Mouse (Mus musculus) brown adipose tissue, adult 24 weeks (tissue): Measurements from ENCODE around the gene Syt2. TPM values are rescaled to one million over a fixed set of nuclear protein-coding genes. Genes with fewer than 3 reads are reported as not detected.

ENCODE experiments used
- H3K27ac ChIP-seq: fragments of 200-500 bp; replicated peaks from 2 replicates; pipeline ENCODE4 v1.5.1; 2012; ENCODE audit warnings: low read depth, mild to moderate bottlenecking, low read length
- H3K4me1 ChIP-seq: fragments of 200-500 bp; 2 replicates; pipeline ENCODE4 v1.6.1; 2012; ENCODE audit warnings: low read length, mixed read lengths; ENCODE audit not compliant: control insufficient read depth, insufficient read depth, insufficient read length
- H3K4me3 ChIP-seq: fragments of 200-500 bp; 2 replicates; pipeline ENCODE4 v1.5.1; 2012; ENCODE audit warnings: low read depth, mild to moderate bottlenecking, low read length, moderate library complexity; ENCODE audit not compliant: insufficient read depth
- polyA plus RNA-seq: library from polyadenylated mRNA; stranded (reverse); fragments of >200 nt; gene quantifications from 2 replicates; pipeline ENCODE4 v1.2.4, GENCODE M21; 2012; ENCODE audit not compliant: missing spikeins, insufficient read depth, insufficient read length

The Syt2 gene
- polyA plus RNA-seq, 1 experiment: not detected

DNA sequence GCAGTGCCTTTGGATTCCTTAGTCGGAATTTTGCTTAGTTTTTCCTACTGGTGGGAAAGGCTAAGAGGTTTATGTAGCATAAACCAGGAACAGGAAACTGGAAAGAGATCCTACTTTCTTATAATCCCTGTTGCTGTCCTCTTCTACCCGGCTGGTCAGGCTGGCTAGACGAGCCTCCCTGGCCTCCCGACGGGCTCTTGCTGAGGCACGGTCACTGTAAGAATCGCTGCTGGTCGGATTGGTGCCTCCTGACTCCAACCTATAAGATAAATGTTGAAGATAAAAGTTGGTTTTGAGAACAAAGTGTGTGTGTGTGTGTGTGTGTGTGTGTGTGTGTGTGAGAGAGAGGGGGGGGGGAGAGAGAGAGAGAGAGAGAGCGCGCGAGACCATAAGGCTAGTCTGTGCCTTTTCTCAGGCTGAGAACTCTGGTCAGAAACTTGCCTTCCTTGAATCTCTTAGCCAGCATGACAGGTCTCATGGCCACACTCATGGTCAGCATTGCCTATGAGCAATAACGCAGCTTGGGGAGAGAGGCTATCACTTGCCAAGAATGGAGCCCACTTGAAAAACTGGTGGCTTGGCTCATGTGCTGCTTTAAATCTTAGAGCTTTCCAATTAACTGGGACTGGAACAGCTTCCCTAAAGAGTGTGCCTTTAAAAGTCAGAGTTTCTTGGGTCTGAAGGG lies 130.9 kb downstream of the Syt2 start:
- H3K4me3 ChIP-seq: no peak overlapping the region
- peaks cover 7% of the 10 kb centered on the region for H3K4me1 ChIP-seq
- no peak overlapping the region for H3K27ac ChIP-seq

DNA sequence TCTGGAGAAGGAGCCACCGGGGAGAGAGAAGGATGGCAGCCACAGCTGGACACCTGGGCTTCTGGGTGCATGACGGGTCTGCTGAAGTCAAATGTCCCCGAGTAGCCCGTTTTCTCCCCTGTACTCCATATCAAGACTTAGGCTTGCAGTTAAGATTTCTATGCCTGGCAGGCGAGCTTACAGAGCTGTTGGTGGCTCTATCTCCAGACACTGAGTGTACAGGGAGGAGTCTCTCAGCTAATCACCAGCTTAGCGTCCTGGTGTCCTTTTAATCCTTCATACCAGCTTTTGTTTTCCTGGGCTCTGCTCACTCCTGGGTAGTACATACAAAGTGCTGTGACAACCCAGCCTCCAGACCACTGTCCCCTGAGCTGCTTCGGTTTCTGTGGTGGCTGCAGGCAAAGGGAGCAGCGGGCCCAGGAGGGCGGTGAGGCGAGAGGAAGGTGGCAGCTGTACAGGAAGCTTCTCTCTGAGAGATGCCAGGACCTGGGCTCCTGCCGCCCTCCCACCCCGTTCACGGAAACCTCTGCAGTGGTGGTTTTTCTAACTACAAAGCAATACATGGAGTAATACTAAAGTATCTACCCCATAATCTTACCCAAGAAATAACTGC lies 131.6 kb downstream of the Syt2 start:
- Histone ChIP-seq H3K4me3 (no peak overlapping the region), H3K27ac (no peak overlapping the region), H3K4me1 (peaks cover 6% of the 10 kb centered on the region)

DNA sequence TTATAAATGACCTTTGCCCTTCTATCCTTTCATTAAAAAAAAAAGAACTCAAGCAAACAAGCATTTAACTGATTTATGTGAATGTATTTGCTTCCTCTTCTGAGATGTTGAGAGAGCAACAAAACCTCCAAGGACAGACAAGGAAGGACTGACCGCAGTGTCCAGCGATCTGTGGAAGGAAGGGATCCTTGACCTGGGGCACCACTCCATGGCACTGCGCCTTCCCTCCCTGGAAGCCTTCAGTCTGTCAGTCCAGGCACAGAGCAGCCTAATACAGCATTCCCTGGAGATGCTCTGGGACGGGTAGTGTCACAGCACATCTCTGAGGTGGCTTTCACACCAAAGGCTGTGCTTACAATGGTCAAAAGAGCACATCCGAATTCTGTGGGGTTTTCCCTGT lies 136.3 kb downstream of the Syt2 start:
- Histone ChIP-seq H3K27ac (no peak overlapping the region), H3K4me3 (no peak overlapping the region), H3K4me1 (peaks cover 3% of the 10 kb centered on the region; the same call in 1 of the 2 replicates)

DNA sequence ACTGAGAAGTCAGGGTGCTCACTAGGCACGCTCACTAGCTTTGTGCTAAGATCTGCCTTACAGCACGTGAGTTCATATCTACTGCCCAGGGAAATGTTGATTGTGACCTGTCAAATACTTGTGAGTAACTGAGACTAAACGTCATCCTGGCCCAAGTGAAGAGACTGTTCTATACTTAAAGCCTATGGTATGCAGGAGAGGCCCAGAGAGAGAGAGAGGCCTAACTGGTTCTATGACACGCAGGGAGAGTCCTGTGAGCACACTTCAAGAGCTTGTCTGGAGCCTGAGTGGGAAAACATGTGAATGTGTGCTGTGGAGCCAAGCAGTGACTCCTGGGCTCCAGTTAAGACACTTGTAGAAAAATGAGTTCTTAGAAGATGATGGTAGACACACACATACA lies 137.5 kb downstream of the Syt2 start:
- H3K4me1 ChIP-seq: peaks cover 3% of the 10 kb centered on the region; the same call in 1 of the 2 replicates
- H3K27ac ChIP-seq: no peak overlapping the region
- H3K4me3 ChIP-seq: no peak overlapping the region

DNA sequence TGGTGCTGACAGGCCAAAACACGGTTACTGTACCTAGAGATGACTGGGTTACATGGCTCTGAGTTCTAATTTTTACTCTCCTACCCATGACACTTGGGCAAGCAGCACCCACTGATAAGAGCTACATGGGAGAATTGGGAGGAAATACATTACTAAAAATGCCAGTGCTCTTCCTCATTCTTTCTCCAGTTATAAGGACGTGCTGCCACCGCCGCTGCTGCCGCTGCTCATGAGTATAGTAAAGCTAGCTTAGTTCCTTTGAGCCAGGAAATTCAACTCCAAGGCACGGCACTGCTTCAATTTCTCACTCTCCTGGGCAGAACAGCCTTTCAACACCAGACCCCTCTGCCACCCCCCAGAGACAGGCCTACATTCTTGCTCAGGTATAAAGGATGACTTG lies 138.0 kb downstream of the Syt2 start:
- Histone ChIP-seq H3K4me1 (peaks cover 3% of the 10 kb centered on the region; the same call in 1 of the 2 replicates), H3K27ac (no peak overlapping the region), H3K4me3 (no peak overlapping the region)

DNA sequence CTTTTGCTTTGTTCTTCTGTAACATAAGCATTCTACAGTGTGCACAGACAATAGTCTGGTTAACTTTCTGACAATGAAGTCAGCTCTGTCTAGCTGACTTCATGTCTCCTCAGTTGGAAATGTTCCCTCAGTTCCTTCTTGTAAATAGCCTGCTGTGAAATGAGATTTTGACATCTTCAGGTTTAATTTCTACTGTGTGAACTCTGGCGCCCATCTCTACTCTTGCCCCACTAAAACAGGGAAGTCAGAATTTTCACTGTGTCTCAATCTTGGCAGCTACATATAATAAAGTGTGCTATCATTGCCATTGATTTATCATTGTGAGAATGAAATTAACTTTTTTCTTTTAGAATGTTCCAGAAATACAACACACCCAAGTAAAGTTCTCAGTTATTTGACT lies 138.4 kb downstream of the Syt2 start:
- Histone ChIP-seq H3K4me1 (peaks cover 3% of the 10 kb centered on the region; the same call in 1 of the 2 replicates), H3K27ac (no peak overlapping the region)

DNA sequence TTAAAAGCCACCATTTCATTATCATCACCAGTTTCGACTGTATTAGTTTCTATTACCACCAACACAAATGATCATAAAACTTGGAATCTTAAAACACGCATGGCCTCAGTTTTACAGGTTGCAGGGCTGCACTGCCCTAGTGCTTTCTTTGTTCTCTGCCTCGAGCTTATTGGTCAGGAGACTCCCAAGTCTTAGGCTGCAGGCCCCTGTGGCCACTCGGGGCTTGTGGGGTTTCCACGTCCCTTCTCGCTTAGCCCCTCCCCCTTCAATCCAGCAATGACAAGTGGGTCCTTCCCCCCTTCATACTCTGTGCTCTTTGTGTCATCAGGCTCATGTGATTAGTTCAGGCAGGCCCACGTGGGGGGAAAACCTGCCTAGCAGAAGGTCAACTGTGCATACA lies 141.6 kb downstream of the Syt2 start:
- H3K4me3 ChIP-seq: no peak overlapping the region
- no peak overlapping the region for H3K27ac ChIP-seq
- no peaks in the 10 kb centered on the region for H3K4me1 ChIP-seq

More for the DNA sequence above, 138.4 kb downstream of the Syt2 start:
- H3K4me3 ChIP-seq: no peak overlapping the region

DNA sequence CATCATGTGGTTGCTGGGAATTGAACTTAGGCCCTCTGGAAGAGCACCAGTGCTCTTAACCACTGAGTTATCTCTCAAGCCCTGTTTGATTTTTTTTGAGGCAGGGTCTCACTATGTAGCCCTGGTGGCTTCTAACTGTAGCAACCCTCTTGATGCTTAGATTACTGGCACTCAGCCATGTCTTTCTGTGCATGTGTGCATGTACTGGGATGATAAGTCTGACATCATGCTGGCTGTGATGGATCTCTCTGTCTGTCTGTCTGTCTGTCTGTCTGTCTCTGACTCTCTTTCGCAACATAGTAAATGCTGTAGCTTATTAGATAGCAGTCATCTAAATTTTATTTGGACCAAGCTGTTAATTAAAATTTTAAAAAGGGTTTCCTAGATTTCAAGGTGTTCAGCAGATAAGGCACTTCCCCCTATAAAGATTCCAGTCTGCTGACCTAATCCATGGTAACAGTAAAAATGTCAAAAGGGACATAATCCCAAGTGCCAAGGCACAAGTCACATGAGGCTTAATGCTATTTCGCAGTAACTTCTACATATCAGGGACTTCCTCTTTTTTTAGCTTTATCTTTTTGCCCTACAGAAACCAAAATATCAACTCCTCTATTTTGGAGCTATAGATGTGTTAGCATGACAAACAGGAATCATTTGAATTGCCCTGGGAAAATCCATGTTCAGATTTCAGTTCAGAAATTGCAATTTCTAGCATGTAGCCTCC lies 144.4 kb downstream of the Syt2 start:
- Histone ChIP-seq H3K4me1 (no peaks in the 10 kb centered on the region), H3K27ac (no peak overlapping the region), H3K4me3 (no peak overlapping the region)

DNA sequence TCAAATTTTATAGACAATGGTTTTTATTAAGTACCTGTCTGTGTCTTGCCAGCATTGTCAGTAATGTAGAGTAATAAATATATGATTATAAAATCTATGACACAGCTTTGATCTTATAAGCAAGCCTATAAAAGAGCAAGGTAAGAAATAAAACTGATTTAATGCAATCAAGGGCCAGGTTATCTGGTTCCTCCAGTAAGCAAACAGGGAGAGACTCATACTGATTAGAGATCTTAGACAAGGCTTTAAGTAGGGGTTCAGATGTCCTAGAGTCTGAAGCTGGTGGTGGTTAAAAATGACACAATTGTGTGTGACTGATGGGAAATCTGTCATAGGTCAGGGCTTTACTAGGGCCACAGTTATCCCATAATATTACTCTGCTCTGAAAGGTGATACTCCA lies 145.0 kb downstream of the Syt2 start:
- H3K27ac ChIP-seq: no peak overlapping the region
- H3K4me3 ChIP-seq: no peak overlapping the region
- no peaks in the 10 kb centered on the region for H3K4me1 ChIP-seq

DNA sequence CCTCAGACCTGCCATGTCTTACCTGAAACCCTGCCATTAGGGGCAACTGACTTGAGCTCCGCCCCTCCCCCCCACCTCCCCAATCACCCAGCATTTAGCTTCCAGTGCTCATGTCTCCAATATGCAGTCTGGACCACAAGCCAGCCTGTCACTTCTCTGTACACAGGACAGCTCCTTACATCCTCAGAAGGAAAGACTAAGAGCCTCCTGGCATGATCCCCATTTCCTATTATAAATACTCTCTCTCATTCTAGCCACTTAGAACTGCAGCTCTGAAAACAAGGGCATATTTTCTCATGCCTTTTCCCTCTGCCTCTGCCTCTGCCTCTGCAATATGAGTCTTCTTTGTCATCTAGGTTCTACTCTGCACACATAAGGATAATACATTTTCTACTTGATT lies 149.6 kb downstream of the Syt2 start:
- H3K27ac ChIP-seq: no peak overlapping the region
- H3K4me1 ChIP-seq: peaks cover 3% of the 10 kb centered on the region; the same call in 1 of the 2 replicates
- H3K4me3 ChIP-seq: no peak overlapping the region

DNA sequence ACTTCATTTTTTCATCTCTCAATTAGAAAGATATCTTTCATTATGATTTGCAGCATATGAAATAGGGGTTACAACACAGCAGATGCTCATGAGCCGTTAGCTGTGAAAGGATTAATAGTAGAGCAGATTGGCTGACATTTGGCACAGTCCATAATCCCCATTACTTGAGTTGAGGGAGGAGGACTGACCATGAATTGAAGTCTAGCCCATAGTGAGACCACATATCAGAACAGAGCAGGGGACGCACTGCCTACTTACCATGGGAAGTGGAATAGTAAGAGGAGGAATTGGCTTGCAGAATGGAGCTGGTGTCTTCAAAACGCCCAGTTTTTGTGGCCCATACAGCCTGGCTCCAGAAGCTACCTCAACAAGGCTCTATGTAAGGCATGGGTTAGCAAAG lies 150.1 kb downstream of the Syt2 start:
- Histone ChIP-seq H3K4me1 (peaks cover 5% of the 10 kb centered on the region; the same call in 1 of the 2 replicates), H3K4me3 (no peak overlapping the region), H3K27ac (no peak overlapping the region)

DNA sequence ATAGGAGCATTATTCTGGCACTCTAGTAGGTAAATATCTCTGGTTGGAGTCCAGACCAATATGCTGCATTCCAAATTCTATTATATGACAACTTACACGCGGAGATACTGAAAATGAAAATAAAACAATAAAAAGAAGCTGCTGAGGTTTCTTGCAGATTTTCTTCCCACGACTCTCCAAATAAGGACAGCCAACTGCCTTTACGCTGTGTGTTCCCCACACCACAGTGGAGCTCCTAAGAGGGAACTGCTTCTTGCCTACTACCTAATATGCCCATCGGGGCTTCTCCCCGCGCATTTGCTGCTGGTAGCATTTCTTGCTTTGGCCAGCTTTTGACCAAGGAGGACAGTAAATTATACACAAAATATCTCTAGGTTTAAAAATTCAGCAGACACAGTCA lies 155.3 kb downstream of the Syt2 start:
- Histone ChIP-seq H3K27ac (peak overlapping the region; percentile 31), H3K4me3 (peak overlapping the region; percentile 51), H3K4me1 (peaks cover 16% of the 10 kb centered on the region; the same call in 1 of the 2 replicates)

DNA sequence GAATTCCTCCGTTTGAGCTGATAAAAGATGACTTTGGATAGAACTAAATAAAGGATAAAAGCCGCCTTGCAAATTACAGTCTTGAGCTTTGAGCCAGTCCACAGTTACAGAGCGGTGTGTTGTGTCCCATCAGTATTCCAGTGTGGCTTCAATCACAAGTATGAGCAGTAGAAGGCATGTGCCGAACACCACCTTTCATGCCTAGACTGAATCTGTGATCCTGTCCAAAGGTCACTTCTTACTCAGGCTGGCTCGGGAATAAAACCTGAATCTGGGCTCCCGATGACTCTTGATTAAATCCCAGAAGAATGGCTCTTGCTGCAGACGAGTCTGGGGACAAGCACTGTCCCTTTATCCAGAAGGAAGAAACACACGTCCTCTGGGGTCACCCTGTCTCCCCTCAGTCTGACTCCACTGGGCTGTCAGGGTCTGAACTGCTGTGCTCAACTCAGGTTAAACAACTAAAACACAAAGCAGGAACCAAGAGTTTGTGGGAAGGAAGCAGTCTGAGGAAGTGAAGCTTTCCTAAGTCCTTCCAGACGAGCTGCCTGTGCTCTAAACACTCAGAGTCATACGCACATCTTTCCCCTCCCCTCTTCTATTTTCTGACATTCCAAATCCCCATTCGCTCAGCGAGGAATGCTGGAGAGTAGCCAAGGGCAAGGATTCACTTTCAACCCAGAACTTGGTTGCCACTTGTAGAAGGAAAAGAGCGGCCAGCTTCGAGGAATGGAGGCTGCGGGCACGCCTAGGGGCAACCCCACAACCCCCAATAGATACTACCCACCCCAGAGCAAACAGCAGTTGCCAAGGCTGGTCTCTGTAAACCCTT lies 157.0 kb downstream of the Syt2 start:
- Histone ChIP-seq H3K4me3 (peak overlapping the region; percentile 55), H3K27ac (peak overlapping the region; percentile 98), H3K4me1 (peaks cover 16% of the 10 kb centered on the region; the same call in 1 of the 2 replicates)

DNA sequence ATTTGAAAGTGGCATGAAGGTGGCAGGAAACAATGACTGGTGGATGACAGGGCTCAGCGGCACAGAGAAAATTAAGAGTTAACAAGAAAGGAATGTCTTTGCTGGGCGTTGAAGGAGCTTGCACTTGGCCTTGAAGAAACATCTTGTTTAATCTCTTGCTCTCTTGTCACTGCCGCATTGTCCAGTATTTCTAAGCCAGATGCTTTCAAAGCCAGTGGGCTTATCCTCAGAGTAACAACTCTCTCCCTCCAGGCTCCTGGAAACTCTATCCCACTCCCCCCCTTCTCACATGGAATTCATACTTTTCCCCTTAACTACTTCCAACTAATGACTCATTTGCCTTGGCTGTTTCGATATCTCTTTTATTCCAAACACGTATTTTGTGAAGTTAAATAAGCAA lies 157.9 kb downstream of the Syt2 start:
- H3K4me3 ChIP-seq: no peak overlapping the region
- H3K4me1 ChIP-seq: peaks cover 16% of the 10 kb centered on the region; the same call in 1 of the 2 replicates

DNA sequence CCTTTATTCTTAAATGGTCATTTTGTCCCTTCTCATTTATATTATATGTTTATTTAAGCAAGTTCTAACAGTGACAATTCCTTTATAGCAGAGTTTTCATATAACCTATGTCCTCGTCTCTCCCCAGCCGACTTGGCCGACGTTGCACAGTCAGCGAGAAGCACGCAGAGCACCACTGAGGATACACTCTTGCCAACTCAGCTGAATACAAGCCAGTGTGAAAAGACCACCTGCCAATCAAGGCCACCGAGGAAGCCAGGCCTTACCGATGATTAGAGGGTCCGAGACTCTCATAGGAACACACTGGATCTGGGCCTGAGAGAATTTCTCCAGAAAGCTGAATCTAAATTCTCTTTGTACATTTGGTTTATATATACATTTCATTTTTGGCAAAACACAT lies 159.0 kb downstream of the Syt2 start:
- no peak overlapping the region for H3K27ac ChIP-seq

More for the DNA sequence above, 157.9 kb downstream of the Syt2 start:
- H3K27ac ChIP-seq: peak overlapping the region; percentile 50

More for the DNA sequence above, 159.0 kb downstream of the Syt2 start:
- peaks cover 14% of the 10 kb centered on the region; the same call in 1 of the 2 replicates for H3K4me1 ChIP-seq
- H3K4me3 ChIP-seq: no peak overlapping the region
